ENCODE assay signal across 33 mouse cellular contexts in the genomic region with DNA sequence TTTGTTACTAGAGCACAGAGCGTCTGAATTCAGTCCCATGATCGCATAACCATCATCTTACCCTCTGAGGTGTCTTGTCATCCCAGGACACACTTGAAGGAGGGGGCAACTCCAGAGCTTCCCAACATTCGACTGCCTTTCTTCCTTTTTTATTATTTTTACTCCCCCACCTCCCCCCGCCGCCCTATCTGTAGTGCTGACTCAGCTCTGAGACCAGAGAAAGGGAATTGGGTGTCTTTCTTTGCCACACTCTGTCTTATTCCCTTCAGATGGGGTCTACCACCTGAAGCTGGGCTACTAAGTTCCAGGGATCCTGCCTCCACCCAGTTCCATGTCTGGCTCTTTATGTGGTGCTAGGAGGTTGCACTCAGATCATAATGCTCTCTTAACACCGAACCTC. TPM values are rescaled to one million over a fixed set of nuclear protein-coding genes. Genes with fewer than 3 reads are reported as not detected.
"Had no signal": no experiment of that assay in that cellular context is flagged by ENCODE, and none has a peak within 500 bp of the region (broad histone marks: within the 10 kb centered on the region; RNA-seq: fewer than 3 reads in every experiment).

No protein-coding gene starts in this region.

- H3K36me3 ChIP-seq: heart, embryonic 13.5 days; heart, embryonic 15.5 days; hindbrain, embryonic 13.5 days; hindbrain, embryonic 15.5 days; kidney, embryonic 15.5 days; limb, embryonic 13.5 days; limb, embryonic 15.5 days; liver, embryonic 13.5 days; liver, embryonic 15.5 days had no signal

- DNase-seq: layer of hippocampus, adult 9-11 months; liver, embryonic 13.5 days had no signal

- H3K9me3 ChIP-seq: heart, embryonic 13.5 days; heart, embryonic 15.5 days; hindbrain, embryonic 13.5 days; hindbrain, embryonic 15.5 days; kidney, embryonic 15.5 days; limb, embryonic 13.5 days; limb, embryonic 15.5 days; liver, embryonic 13.5 days; liver, embryonic 15.5 days had no signal

- H3K4me2 ChIP-seq: heart, embryonic 11.5 days; heart, embryonic 15.5 days; limb, embryonic 15.5 days; liver, embryonic 13.5 days; liver, embryonic 15.5 days had no signal

- H3K27me3 ChIP-seq: heart, embryonic 13.5 days; hindbrain, embryonic 13.5 days; hindbrain, embryonic 15.5 days; kidney, embryonic 15.5 days; limb, embryonic 13.5 days; limb, embryonic 15.5 days; liver, embryonic 13.5 days; liver, embryonic 15.5 days had no signal

- H3K27ac ChIP-seq: heart, adult 2 months; heart, embryonic 13.5 days; heart, embryonic 15.5 days; hindbrain, embryonic 13.5 days; hindbrain, embryonic 15.5 days; hindbrain, postnatal 0 days; kidney, embryonic 15.5 days; kidney, postnatal 0 days; limb, embryonic 13.5 days; limb, embryonic 15.5 days; liver, embryonic 13.5 days; liver, embryonic 15.5 days had no signal

- H3K9ac ChIP-seq: heart, embryonic 13.5 days; heart, embryonic 15.5 days; hindbrain, embryonic 13.5 days; hindbrain, embryonic 15.5 days; kidney, embryonic 15.5 days; limb, embryonic 13.5 days; limb, embryonic 15.5 days; liver, embryonic 13.5 days; liver, embryonic 15.5 days had no signal

- H3K4me1 ChIP-seq: heart, embryonic 13.5 days; heart, embryonic 15.5 days; hindbrain, embryonic 13.5 days; hindbrain, embryonic 15.5 days; limb, embryonic 13.5 days; liver, embryonic 13.5 days; liver, embryonic 15.5 days had no signal

- H3K4me3 ChIP-seq: heart, adult 2 months; heart, embryonic 13.5 days; heart, embryonic 15.5 days; hindbrain, embryonic 13.5 days; hindbrain, embryonic 15.5 days; kidney, embryonic 15.5 days; limb, embryonic 13.5 days; limb, embryonic 15.5 days; liver, embryonic 13.5 days; liver, embryonic 15.5 days had no signal

RNA-seq across cellular contexts. Expression of a gene that starts 25.0 kb away (rescaled TPM):
- total RNA-seq: gastrocnemius, adult 18-20 months; gastrocnemius, adult 8-10 months; gastrocnemius, postnatal 14 days; gastrocnemius, postnatal 36 days; heart, postnatal 14 days; heart, postnatal 36 days; hematopoietic stem cell, adult 5-6 weeks; hindbrain, postnatal 0 days; layer of hippocampus, adult 18-20 months; layer of hippocampus, postnatal 36 days; left cerebral cortex, adult 18-20 months; left cerebral cortex, adult 8-10 months; left cerebral cortex, postnatal 25 days; left cerebral cortex, postnatal 4 days; liver, adult 2 months had no signal
- polyA plus RNA-seq: heart, embryonic 11.5 days; heart, embryonic 13.5 days; heart, embryonic 15.5 days; heart, postnatal 0 days; hindbrain, embryonic 11.5 days; hindbrain, embryonic 13.5 days; hindbrain, embryonic 15.5 days; hindbrain, postnatal 0 days; intestine, embryonic 16.5 days; kidney, embryonic 15.5 days; kidney, postnatal 0 days; limb, embryonic 11.5 days; limb, embryonic 13.5 days; limb, embryonic 15.5 days; liver, embryonic 13.5 days; liver, embryonic 15.5 days had no signal

RNA-seq across cellular contexts. Expression of a gene that starts 34.4 kb away (rescaled TPM):
- total RNA-seq: gastrocnemius, adult 18-20 months; gastrocnemius, postnatal 14 days; gastrocnemius, postnatal 36 days; left cerebral cortex, postnatal 4 days had no signal
- polyA plus RNA-seq: heart, embryonic 11.5 days; hindbrain, embryonic 11.5 days; hindbrain, postnatal 0 days had no signal

RNA-seq across cellular contexts. Expression of a gene that starts 52.9 kb away (rescaled TPM):
- total RNA-seq: gastrocnemius, adult 18-20 months; gastrocnemius, adult 8-10 months; gastrocnemius, postnatal 14 days; gastrocnemius, postnatal 36 days; hindbrain, postnatal 0 days; layer of hippocampus, adult 18-20 months; layer of hippocampus, postnatal 36 days; left cerebral cortex, adult 18-20 months; left cerebral cortex, adult 8-10 months; left cerebral cortex, postnatal 10 days; left cerebral cortex, postnatal 25 days; left cerebral cortex, postnatal 4 days had no signal
- polyA plus RNA-seq: heart, embryonic 13.5 days; hindbrain, embryonic 13.5 days had no signal
